Mouse (Mus musculus) thymus, postnatal 14 days (tissue): Measurements from ENCODE around the gene 1700015G11Rik.

Experiments
- DNase-seq: peaks from one replicate; pipeline ENCODE4 v3.0.0; 2021

The 1700015G11Rik gene

DNA sequence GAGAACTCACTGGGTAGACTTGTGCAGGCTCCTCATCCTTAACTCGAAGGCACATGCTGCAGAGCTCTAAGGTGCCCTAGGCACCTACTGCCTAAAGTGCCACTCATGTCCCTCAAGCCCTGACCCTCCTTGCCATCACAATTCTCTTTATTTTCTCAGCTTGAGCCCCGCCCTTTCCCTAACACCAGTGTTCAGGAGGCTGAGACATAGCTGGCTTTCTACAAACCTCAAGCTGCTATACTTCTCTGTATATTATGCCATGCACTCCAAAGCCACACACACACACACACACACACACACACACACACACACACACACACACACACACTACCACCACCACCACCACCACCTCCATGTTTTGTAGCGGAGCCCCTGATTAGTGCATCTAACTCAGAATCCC lies at the start of gene 1700015G11Rik:
Gene 1700015G11Rik, minus strand, starts transcription at position 101 of the 400 bp plus-strand sequence.
- DNase-seq = no peak

DNA sequence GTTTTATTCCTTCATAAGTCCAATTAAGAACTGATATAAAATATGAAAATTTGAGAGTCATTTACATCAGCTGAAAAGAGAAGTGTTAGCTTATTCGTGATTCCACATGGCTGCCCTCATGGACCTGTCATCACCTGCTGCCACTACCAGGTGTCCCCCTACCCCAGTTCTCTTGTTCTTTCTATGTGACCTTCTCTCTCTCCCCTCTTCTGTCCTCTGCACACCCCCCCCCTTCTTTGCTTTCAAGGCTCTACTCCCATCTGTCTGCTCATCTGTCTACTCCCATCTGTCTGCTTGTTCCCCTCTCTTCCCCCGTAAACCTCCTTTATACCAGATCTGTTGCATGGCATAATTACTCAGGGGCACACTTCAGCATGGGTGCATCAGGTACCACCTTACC lies 41.4 kb upstream of the 1700015G11Rik start:
- no peak for DNase-seq

DNA sequence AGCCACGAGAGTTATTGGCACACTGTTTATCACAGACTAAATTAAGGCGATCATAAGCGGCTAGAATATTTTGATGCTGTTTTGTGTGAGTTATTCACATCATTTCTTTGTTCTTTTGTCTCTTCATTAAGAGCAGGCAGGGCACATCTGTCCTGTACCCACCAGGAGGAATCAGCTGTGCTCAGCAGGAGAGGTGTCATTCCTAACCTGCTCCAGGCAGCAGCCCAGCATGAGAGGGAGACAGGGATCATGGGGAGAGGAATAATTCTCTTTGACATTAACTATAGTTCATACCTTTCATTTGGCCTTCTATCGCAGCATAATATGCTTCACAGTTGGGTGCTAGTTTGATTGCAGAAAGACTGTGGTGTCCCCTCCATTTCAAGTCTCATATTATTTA lies 40.7 kb upstream of the 1700015G11Rik start:
- no peak for DNase-seq

- no peak for DNase-seq
These were observed 40.3 kb upstream of the 1700015G11Rik start for GRCm38 (mm10) chr7:52055831-52056230.

- no peak for DNase-seq
These were observed 22.4 kb upstream of the 1700015G11Rik start for GRCm38 (mm10) chr7:52037600-52038582.

- DNase-seq = no peak
These were observed 8.6 kb upstream of the 1700015G11Rik start for GRCm38 (mm10) chr7:52024050-52024626.

DNA sequence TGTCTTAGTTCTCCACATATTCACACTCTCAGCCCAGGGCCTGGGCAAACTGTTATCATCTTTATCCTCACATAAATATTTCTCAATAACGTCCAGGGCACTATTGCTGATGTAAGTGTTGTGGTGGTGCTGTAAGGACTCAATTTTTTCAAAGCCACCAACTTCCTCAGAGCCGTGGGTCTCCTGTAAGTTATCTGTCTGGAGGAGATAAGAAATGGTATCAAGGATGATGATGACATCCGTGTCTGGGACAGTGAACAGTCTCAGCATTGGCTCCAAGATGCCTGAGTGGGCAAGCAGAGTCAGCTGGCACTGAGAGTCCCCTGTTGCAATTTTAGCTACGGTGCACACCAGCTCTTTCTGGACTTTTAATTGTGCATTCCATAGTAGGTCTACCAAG lies 6.5 kb upstream of the 1700015G11Rik start:
- DNase-seq = no peak

- DNase-seq = no peak
These were observed 348 bp downstream of the 1700015G11Rik start for GRCm38 (mm10) chr7:52015180-52015579.

- DNase-seq = no peak
These were observed 2.1 kb downstream of the 1700015G11Rik start for GRCm38 (mm10) chr7:52013457-52013856.

- DNase-seq = no peak
These were observed 8.4 kb downstream of the 1700015G11Rik start for GRCm38 (mm10) chr7:52007138-52007537.

DNA sequence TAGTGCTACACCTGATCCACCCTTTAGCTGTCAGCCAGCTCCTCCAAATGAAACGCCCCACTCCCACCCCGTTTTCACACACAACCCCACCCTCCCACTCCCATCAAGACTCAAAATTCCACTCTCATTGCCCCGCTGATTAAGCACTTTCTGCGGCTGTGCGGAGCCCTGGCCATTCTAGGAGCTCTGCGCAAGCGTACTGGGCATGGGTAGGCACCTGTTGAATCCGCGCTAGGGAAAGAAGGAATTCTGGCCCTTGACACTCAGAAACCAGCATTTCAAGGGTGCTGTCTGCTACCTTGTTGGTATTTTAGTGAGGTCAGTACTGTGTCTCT lies 9.3 kb downstream of the 1700015G11Rik start:
- DNase-seq = no peak

GRCm38 (mm10) chr7:52005511-52006295 lies 9.8 kb downstream of the 1700015G11Rik start, which contains the start of gene Svip:
TSS of gene Svip (minus strand) at chr7:52006018.
- peak; percentile 75 for DNase-seq

GRCm38 (mm10) chr7:51991020-51991419 lies 24.5 kb downstream of the 1700015G11Rik start:
- no peak for DNase-seq

- DNase-seq = no peak
These were observed 28.6 kb downstream of the 1700015G11Rik start for GRCm38 (mm10) chr7:51986909-51987308.

- DNase-seq = no peak
These were observed 29.8 kb downstream of the 1700015G11Rik start for GRCm38 (mm10) chr7:51985763-51986162.

- no peak for DNase-seq
These were observed 33.2 kb downstream of the 1700015G11Rik start for GRCm38 (mm10) chr7:51982303-51982702.

DNA sequence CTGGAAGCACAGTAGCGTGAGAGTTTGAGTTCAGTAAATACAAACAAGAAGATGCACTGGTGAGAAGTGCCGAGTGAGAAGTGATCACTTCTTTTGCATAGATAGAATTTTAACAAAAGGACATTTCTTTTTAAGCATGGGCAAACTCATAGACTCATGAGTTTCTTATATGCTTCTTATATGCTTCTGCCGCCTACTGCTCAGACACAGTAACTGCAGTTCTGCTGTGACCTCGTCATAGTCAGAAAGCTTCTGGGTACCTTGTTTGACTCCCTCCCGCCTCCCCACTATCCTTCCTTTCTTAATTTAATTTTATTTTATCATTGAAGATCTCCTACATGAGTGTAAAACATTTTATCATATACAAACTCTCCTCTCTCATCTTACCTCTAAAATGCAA lies 36.3 kb downstream of the 1700015G11Rik start:
- DNase-seq = peak; percentile 5

DNA sequence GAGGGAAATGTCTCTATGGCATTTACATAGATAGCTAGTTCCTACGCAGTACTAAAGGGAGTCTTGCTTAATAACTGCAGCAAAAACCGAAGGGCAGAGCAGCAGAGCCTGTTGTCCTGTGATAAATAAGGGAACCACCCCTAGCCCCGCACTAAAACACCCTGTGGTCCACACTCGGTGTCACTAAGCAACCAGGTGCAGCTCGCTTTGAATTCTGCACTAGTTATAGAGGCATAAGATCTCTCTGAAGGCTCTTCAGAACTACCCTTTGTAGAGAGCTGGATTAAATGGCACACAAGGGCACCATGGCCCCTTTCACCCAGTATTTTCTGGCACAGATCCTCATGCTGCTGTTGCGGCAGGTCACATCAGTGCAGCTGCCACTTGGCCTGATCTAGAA lies 40.3 kb downstream of the 1700015G11Rik start:
- no peak for DNase-seq

GRCm38 (mm10) chr7:51973526-51973925 lies 42.0 kb downstream of the 1700015G11Rik start:
- DNase-seq = no peak

DNA sequence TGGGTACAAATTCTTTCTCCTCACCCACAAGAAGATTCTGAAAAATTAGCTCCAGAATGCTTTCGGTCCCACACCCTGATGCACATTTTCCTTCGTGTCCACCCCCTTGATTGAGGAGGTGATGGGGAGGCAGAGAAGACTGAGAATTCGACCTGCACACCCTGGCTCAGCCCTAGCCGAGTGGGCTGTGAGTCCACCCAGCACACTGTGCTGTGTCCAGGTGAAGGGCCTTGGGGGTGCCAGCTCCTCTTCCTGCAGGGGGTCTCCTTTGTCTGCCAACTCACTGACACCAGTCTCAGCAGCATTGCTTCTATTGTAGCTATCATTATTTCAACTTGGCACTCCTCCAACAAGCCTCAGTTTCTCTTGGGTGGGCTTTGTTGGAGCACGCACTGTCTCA lies 42.4 kb downstream of the 1700015G11Rik start:
- DNase-seq = no peak

- DNase-seq = peak; percentile 6
These were observed 43.2 kb downstream of the 1700015G11Rik start for GRCm38 (mm10) chr7:51972252-51972855.

DNA sequence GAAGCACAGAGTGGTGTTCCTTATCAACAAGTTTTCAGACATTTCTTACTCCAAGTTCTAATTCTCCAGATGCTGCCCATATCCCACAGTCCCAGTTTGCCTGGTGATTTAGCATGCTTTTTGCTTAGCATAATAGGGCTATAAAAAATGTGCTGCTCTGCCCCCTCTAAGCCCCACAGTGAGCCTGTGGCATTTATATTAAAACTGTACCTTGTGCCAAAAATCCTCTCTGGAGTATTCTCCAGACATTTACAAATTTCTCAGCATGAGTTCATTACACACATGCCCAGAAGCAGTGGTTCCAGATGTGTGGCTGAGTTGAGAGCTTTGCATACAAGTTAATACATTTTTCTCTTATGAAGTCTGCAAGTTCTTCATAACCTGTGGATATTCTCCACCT lies 46.1 kb downstream of the 1700015G11Rik start:
- no peak for DNase-seq

DNA sequence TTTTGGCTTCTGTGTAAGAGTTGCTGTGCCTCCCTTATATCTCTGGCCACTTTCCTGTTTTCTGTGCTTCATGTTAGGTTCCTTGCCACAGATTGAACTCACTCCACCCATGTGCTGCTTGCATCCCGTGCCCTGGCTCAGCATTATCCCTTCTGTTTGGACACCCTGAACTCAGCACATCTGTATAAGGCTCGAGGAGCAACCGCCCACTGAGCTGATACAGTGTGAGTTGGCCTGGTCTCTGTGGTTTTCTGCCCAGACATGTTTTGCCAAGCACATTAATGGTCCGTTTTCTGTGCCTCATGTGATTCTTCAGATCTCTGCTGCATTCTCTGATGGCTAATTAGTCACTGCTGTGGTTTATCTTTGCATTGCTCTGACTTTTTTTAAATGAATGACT lies 47.9 kb downstream of the 1700015G11Rik start:
- DNase-seq = no peak
